19 mouse cellular contexts compared by ENCODE assay signal in the genomic region with DNA sequence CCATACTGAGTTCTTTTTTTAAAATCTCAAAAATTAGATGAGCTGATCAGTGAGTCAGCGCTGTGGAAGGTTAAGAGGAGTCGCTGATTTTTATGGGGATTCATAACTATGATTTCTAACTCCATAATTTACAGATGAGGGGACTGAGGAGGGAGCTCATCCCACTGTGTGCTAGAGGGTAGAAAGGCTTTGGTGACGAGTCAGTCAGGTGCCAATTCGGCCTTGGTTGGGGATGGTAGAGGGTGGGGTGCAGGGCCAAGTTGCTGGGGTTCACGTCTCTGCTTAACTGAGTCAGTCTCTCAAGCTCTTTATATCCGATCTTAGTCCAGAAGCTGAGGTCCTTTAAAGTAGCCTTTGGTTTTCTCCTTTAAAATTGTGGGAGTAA. TPM values are rescaled to one million over a fixed set of nuclear protein-coding genes. Genes with fewer than 3 reads are reported as not detected.
A peak's percentile ranks its signal among the peaks of the same experiment; 100 is the strongest.
DNase-seq lines count a peak whose midpoint lies in the region; ATAC-seq and TF ChIP-seq lines count a peak whose summit lies in the region.
"Had no signal": no experiment of that assay in that cellular context is flagged by ENCODE, and none has a peak within 500 bp of the region (broad histone marks: within the 10 kb centered on the region; RNA-seq: fewer than 3 reads in every experiment).

No protein-coding gene starts in this region.

- H3K4me2 ChIP-seq in heart, embryonic 15.5 days = no peak overlapping the region
- H3K4me2 ChIP-seq in lung, embryonic 15.5 days = no peak overlapping the region
- H3K4me2 ChIP-seq: forebrain, embryonic 13.5 days; liver, embryonic 15.5 days; midbrain, embryonic 11.5 days; neural tube, embryonic 15.5 days had no signal

- no peak overlapping the region for H3K4me3 ChIP-seq in gastrocnemius, adult 2 months
- no peak overlapping the region for H3K4me3 ChIP-seq in heart, embryonic 15.5 days
- no peak overlapping the region for H3K4me3 ChIP-seq in lung, embryonic 15.5 days
- H3K4me3 ChIP-seq: forebrain, embryonic 13.5 days; left cerebral cortex, adult 2 months; liver, embryonic 15.5 days; neural tube, embryonic 15.5 days had no signal

- peak overlapping the region; percentile 79 for H3K27ac ChIP-seq in gastrocnemius, adult 2 months
- peak overlapping the region; percentile 68 for H3K27ac ChIP-seq in heart, embryonic 15.5 days
- H3K27ac ChIP-seq in lung, embryonic 15.5 days = no peak overlapping the region
- H3K27ac ChIP-seq: forebrain, embryonic 13.5 days; left cerebral cortex, adult 2 months; liver, embryonic 15.5 days; neural tube, embryonic 15.5 days had no signal

- no peak for ATAC-seq in heart, embryonic 15.5 days (replicated peaks; ENCODE audit: insufficient number of reproducible peaks, insufficient read depth, low FRiP score, low read depth)
- peak; percentile 8; the same call in 1 of the 2 replicates for ATAC-seq in lung, embryonic 15.5 days (ENCODE audit: borderline replicate concordance, extremely low read depth, low FRiP score, low TSS enrichment)
- ATAC-seq: forebrain, embryonic 13.5 days had no signal

- H3K9me3 ChIP-seq in heart, embryonic 15.5 days (replicated peaks) = no peaks in the 10 kb centered on the region
- no peaks in the 10 kb centered on the region for H3K9me3 ChIP-seq in lung, embryonic 15.5 days
- H3K9me3 ChIP-seq: forebrain, embryonic 13.5 days; liver, embryonic 15.5 days; neural tube, embryonic 15.5 days had no signal

- WGBS in heart, embryonic 15.5 days = 88% methylated on average over 6 of the region's 6 CpGs
- WGBS in lung, embryonic 15.5 days = 90% methylated on average over 6 of the region's 6 CpGs

- intact Hi-C loops in gastrocnemius, adult 2 months (cut with DNase I) = no loop called here
- intact Hi-C loops in gastrocnemius, postnatal 36 days (cut with DNase I) = no loop called here
- intact Hi-C loops in heart, postnatal 10 days (cut with DNase I) = no loop called here

- no peak for TF ChIP-seq CTCF in gastrocnemius, adult 2 months (IDR thresholded peaks at IDR 0.05)

- peaks cover 47% of the 10 kb centered on the region for H3K36me3 ChIP-seq in heart, embryonic 15.5 days
- H3K36me3 ChIP-seq in lung, embryonic 15.5 days = peaks cover 35% of the 10 kb centered on the region
- H3K36me3 ChIP-seq: liver, embryonic 15.5 days had no signal

- no peaks in the 10 kb centered on the region for H3K27me3 ChIP-seq in heart, embryonic 15.5 days
- no peaks in the 10 kb centered on the region for H3K27me3 ChIP-seq in lung, embryonic 15.5 days
- H3K27me3 ChIP-seq: forebrain, embryonic 13.5 days; liver, embryonic 15.5 days; neural tube, embryonic 15.5 days had no signal

- H3K4me1 ChIP-seq in heart, embryonic 15.5 days (replicated peaks) = peaks cover 33% of the 10 kb centered on the region
- H3K4me1 ChIP-seq in lung, embryonic 15.5 days = peaks cover 15% of the 10 kb centered on the region
- H3K4me1 ChIP-seq: forebrain, embryonic 13.5 days had no signal

- H3K9ac ChIP-seq in heart, embryonic 15.5 days = no peak overlapping the region
- no peak overlapping the region for H3K9ac ChIP-seq in lung, embryonic 15.5 days
- H3K9ac ChIP-seq: forebrain, embryonic 13.5 days; liver, embryonic 15.5 days; neural tube, embryonic 15.5 days had no signal

- no peak for DNase-seq in gastrocnemius, adult 2 months
- DNase-seq in gastrocnemius, postnatal 36 days = no peak
- no peak for DNase-seq in heart, postnatal 10 days
- DNase-seq in lung, postnatal 25 days (ENCODE audit: low spot score) = no peak
- no peak for DNase-seq in left cerebral cortex, adult 9 months (ENCODE audit: low spot score in 2 of 2)
- DNase-seq: adrenal gland, postnatal 25 days; kidney, adult 18-20 months; kidney, postnatal 10 days; left cerebral cortex, postnatal 4 days; right cerebral cortex, adult 18-20 months; right cerebral cortex, postnatal 4 days; thymus, postnatal 14 days had no signal

RNA-seq across cellular contexts. Expression of gene Adam19, which starts 40.5 kb away (rescaled TPM):
- 1 to 10 TPM; 3.0 to 3.7 TPM for total RNA-seq in gastrocnemius, adult 2 months (2021)
- total RNA-seq in gastrocnemius, postnatal 36 days (2021) = 1 to 10 TPM; 4.4 TPM
- polyA plus RNA-seq in heart, embryonic 15.5 days (2015; fragmentation: Nextera tagmentation; extraction: Ambion mirVana) = 19.6 and 26.5 TPM in 2 replicates
- 100 to 1,000 TPM; 115 to 153 TPM for total RNA-seq in heart, postnatal 10 days (2021)
- polyA plus RNA-seq in lung, embryonic 15.5 days (2015; fragmentation: Nextera tagmentation; extraction: Ambion mirVana) = 22.5 and 23.4 TPM in 2 replicates

RNA-seq across cellular contexts. Expression of gene Gm12166, which starts 44.1 kb away (rescaled TPM):
- total RNA-seq in gastrocnemius, adult 2 months (2021) = under 1 TPM; 0.64 to 0.99 TPM
- under 1 TPM in 1 of 2 experiments, not detected in 1; 0.54 TPM for total RNA-seq in gastrocnemius, postnatal 36 days (2021)
- 2.9 and 4.4 TPM in 2 replicates for polyA plus RNA-seq in heart, embryonic 15.5 days (2015; fragmentation: Nextera tagmentation; extraction: Ambion mirVana)
- total RNA-seq in heart, postnatal 10 days (2021) = 1 to 10 TPM; 2.5 to 3.4 TPM
- 4.5 and 4.7 TPM in 2 replicates for polyA plus RNA-seq in lung, embryonic 15.5 days (2015; fragmentation: Nextera tagmentation; extraction: Ambion mirVana)

Comparison
In these comparisons a context has a peak if more than half of its experiments do, and no peak if none do; other contexts are left out.
1. RNA of gene Adam19, which starts 40.5 kb away (total RNA-seq): 115 to 153 TPM in heart, postnatal 10 days; 4.4 TPM in gastrocnemius, postnatal 36 days and 3.0 to 3.7 TPM in gastrocnemius, adult 2 months; every median in the first group is over 10 times any median in the second.